Mouse (Mus musculus) testis, adult 2 months (tissue): ENCODE data around the gene Gnl1.
"Not testable (repeated sequence)": the region's sequence is repeated elsewhere in the genome, so short reads cannot be mapped to it uniquely, and the experiment has no call there.

ENCODE experiments used
- CTCF ChIP-seq: fragments of 200-500 bp; IDR thresholded peaks from 2 replicates; pipeline ENCODE4 v1.5.1; 2012; ENCODE audit warnings: low read depth, mild to moderate bottlenecking, inconsistent platforms, low read length, moderate library complexity; ENCODE audit not compliant: control insufficient read depth, insufficient read depth, insufficient replicate concordance
- POLR2A ChIP-seq: fragments of 200-500 bp; IDR thresholded peaks from 2 replicates; pipeline ENCODE4 v1.6.1; 2012; ENCODE audit warnings: low read depth, mild to moderate bottlenecking, inconsistent platforms, low read length, moderate library complexity; ENCODE audit not compliant: control insufficient read depth

- TF ChIP-seq POLR2A, CTCF: not testable (repeated sequence)
Observed at GRCm38 (mm10) chr17:35935763-35936162, 43.9 kb upstream of the Gnl1 start.
